Mouse (Mus musculus) brain, embryonic 14.5 days (tissue): Measurements from ENCODE around the gene Muc2.

ENCODE experiments used
- CTCF ChIP-seq: fragments of 200-500 bp; IDR thresholded peaks from 2 replicates; pipeline ENCODE4 v1.5.1; 2012; ENCODE audit warnings: inconsistent platforms, mild to moderate bottlenecking, moderate library complexity, borderline replicate concordance; ENCODE audit not compliant: insufficient read depth, insufficient read length; ENCODE audit errors: extremely low read depth
- POLR2A ChIP-seq: fragments of 200-500 bp; IDR thresholded peaks from 2 replicates; pipeline ENCODE4 v1.6.1; 2012; ENCODE audit warnings: mild to moderate bottlenecking, inconsistent platforms, borderline replicate concordance; ENCODE audit not compliant: poor library complexity, insufficient read depth, insufficient read length, severe bottlenecking; ENCODE audit errors: extremely low read depth

GRCm38 (mm10) chr7:141671626-141672291 is 18.4 kb upstream of the Muc2 start:
- TF ChIP-seq POLR2A, result no peak
- no peak for TF ChIP-seq CTCF
